Mouse (Mus musculus) midbrain, postnatal 0 days (tissue): ENCODE results near the gene Top3a. TPM values are rescaled to one million over a fixed set of nuclear protein-coding genes. Genes with fewer than 3 reads are reported as not detected.
A peak's percentile ranks its signal among the peaks of the same experiment; 100 is the strongest.

Experiments used
- ATAC-seq: fragments of 200-750 bp; cut with Nextera tagmentation; 2 replicates; pipeline ENCODE4 v1.8.0; 2017; ENCODE audit warnings: moderate number of reproducible peaks, mild to moderate bottlenecking, moderate TSS enrichment, moderate library complexity; ENCODE audit not compliant: low FRiP score
- DNase-seq: peaks from one replicate; pipeline ENCODE4 v3.0.0-alpha.2; 2015; ENCODE audit warnings: low spot score
- H3K27ac ChIP-seq: fragments of 300-500 bp; sonication (generic); 2 replicates; pipeline ENCODE4 v1.5.1; 2014; ENCODE audit warnings: low read depth, mild to moderate bottlenecking, low read length, mixed read lengths
- H3K27me3 ChIP-seq: fragments of 300-500 bp; sonication (generic); 2 replicates; pipeline ENCODE4 v1.6.1; 2014; ENCODE audit warnings: low read length, control low read depth, mixed read lengths; ENCODE audit not compliant: insufficient read depth
- H3K36me3 ChIP-seq: fragments of 300-500 bp; sonication (generic); 2 replicates; pipeline ENCODE4 v1.6.1; 2014; ENCODE audit warnings: low read length, control low read depth, mixed read lengths; ENCODE audit not compliant: insufficient read depth
- H3K4me1 ChIP-seq: fragments of 300-500 bp; sonication (generic); 2 replicates; pipeline ENCODE4 v1.6.1; 2014; ENCODE audit warnings: mild to moderate bottlenecking, control low read depth, antibody characterized with exemption, low read length, mixed read lengths; ENCODE audit not compliant: insufficient read depth
- H3K4me2 ChIP-seq: fragments of 300-500 bp; sonication (generic); 2 replicates; pipeline ENCODE4 v1.6.1; 2014; ENCODE audit warnings: low read depth, mild to moderate bottlenecking, low read length, mixed read lengths; ENCODE audit not compliant: poor library complexity, severe bottlenecking
- H3K4me3 ChIP-seq: fragments of 300-500 bp; sonication (generic); 2 replicates; pipeline ENCODE4 v1.5.1; 2014; ENCODE audit warnings: low read depth, mild to moderate bottlenecking, low read length, moderate library complexity
- H3K9ac ChIP-seq: fragments of 300-500 bp; sonication (generic); replicated peaks from 2 replicates; pipeline ENCODE4 v1.6.1; 2014; ENCODE audit warnings: mild to moderate bottlenecking, low read length, moderate library complexity, mixed read lengths; ENCODE audit not compliant: poor library complexity, severe bottlenecking
- H3K9me3 ChIP-seq: fragments of 300-500 bp; sonication (generic); 2 replicates; pipeline ENCODE4 v1.6.1; 2016; ENCODE audit warnings: low read length, control low read depth
- CTCF ChIP-seq: IDR thresholded peaks from 2 replicates; pipeline ENCODE4 v1.5.1; 2016; ENCODE audit warnings: antibody characterized with exemption, mild to moderate bottlenecking
- WGBS: fragments of 180-500 bp; shearing (Covaris S2); extraction: QIAGEN DNeasy Blood & Tissue Kit; methylation state at CpG from one replicate; pipeline ENCODE4 v1.1.7; 2014; 5-methylcytosine and 5-hydroxymethylcytosine counted together
- polyA plus RNA-seq: library from polyadenylated mRNA; unstranded; fragments of >200 nt; fragmentation: Nextera tagmentation; extraction: Ambion mirVana; gene quantifications from 2 replicates; pipeline ENCODE4 v1.2.1, GENCODE M21; 2015
- total RNA-seq: library from RNA; depleted of rRNA; stranded (reverse); fragments of >200 nt; gene quantifications from 2 replicates; pipeline ENCODE4 v1.2.3, GENCODE M21; 2014

Gene Top3a
- total and polyA plus RNA-seq, 2 experiments from 2014 or later, result 4.1 to 10.9 TPM

- Histone ChIP-seq H3K9ac (no peak overlapping the region), H3K4me1 (no peaks in the 10 kb centered on the region), H3K27me3 (no peaks in the 10 kb centered on the region), H3K4me2 (no peak overlapping the region), H3K9me3 (no peaks in the 10 kb centered on the region), H3K36me3 (peaks cover 73% of the 10 kb centered on the region), H3K27ac (no peak overlapping the region), H3K4me3 (no peak overlapping the region)
- TF ChIP-seq CTCF, result no peak
- no peak for ATAC-seq
- WGBS, result 87% methylated on average over 13 of the region's 14 CpGs
- no peak for DNase-seq
Measured at GRCm38 (mm10) chr11:60706696-60707480, 70.3 kb downstream of the Top3a start.

GRCm38 (mm10) chr11:60706076-60706475 is 71.1 kb downstream of the Top3a start:
- no peak for DNase-seq
- Histone ChIP-seq H3K36me3 (peaks cover 65% of the 10 kb centered on the region), H3K9ac (no peak overlapping the region), H3K27me3 (no peaks in the 10 kb centered on the region), H3K9me3 (no peaks in the 10 kb centered on the region), H3K4me2 (no peak overlapping the region), H3K27ac (no peak overlapping the region), H3K4me3 (no peak overlapping the region), H3K4me1 (peaks cover 3% of the 10 kb centered on the region; the same call in 1 of the 2 replicates)
- 94% methylated on average over 7 of the region's 7 CpGs for WGBS
- TF ChIP-seq CTCF, result no peak
- no peak for ATAC-seq

- Histone ChIP-seq H3K4me1 (peaks cover 9% of the 10 kb centered on the region; the same call in 1 of the 2 replicates), H3K36me3 (peaks cover 57% of the 10 kb centered on the region), H3K27ac (no peak overlapping the region)
Measured at GRCm38 (mm10) chr11:60705255-60705654, 71.9 kb downstream of the Top3a start.

GRCm38 (mm10) chr11:60704023-60704880 is 72.9 kb downstream of the Top3a start:
- no peak for ATAC-seq
- Histone ChIP-seq H3K4me2 (no peak overlapping the region), H3K4me1 (peaks cover 9% of the 10 kb centered on the region; the same call in 1 of the 2 replicates), H3K27ac (no peak overlapping the region), H3K9me3 (no peaks in the 10 kb centered on the region), H3K4me3 (no peak overlapping the region), H3K27me3 (no peaks in the 10 kb centered on the region), H3K36me3 (peaks cover 47% of the 10 kb centered on the region), H3K9ac (no peak overlapping the region)
- 93% methylated on average over 19 of the region's 19 CpGs for WGBS
- DNase-seq, result no peak
- TF ChIP-seq CTCF, result no peak

More at GRCm38 (mm10) chr11:60705255-60705654, 71.9 kb downstream of the Top3a start:
- H3K9me3 ChIP-seq, result no peaks in the 10 kb centered on the region
- no peaks in the 10 kb centered on the region for H3K27me3 ChIP-seq
- H3K4me3 ChIP-seq, result no peak overlapping the region
- WGBS, result 99% methylated on average over 3 of the region's 3 CpGs
- H3K4me2 ChIP-seq, result no peak overlapping the region
- no peak overlapping the region for H3K9ac ChIP-seq
- ATAC-seq (no peak), DNase-seq (no peak)
- TF ChIP-seq CTCF, result no peak

GRCm38 (mm10) chr11:60703131-60703530 is 74.0 kb downstream of the Top3a start:
- WGBS, result 15% methylated on average over 4 of the region's 4 CpGs
- Histone ChIP-seq H3K9me3 (no peaks in the 10 kb centered on the region), H3K27ac (no peak overlapping the region), H3K9ac (no peak overlapping the region), H3K4me3 (no peak overlapping the region), H3K4me1 (peaks cover 9% of the 10 kb centered on the region; the same call in 1 of the 2 replicates), H3K36me3 (peaks cover 36% of the 10 kb centered on the region), H3K27me3 (no peaks in the 10 kb centered on the region), H3K4me2 (no peak overlapping the region)
- DNase-seq (peak; percentile 90), ATAC-seq (peak; percentile 45; the same call in 1 of the 2 replicates)
- TF ChIP-seq CTCF, result peak; percentile 77
